Mouse (Mus musculus) MEL (cell line): Measurements from ENCODE around the gene 4930544D05Rik. TPM values are rescaled to one million over a fixed set of nuclear protein-coding genes. Genes with fewer than 3 reads are reported as not detected.

Experiments used
- DNase-seq: peaks from one replicate; pipeline ENCODE4 v3.0.0; 2011; ENCODE audit warnings: low read depth, low spot score
- H3K27ac ChIP-seq: 2 replicates; pipeline ENCODE4 v1.5.1; 2012; ENCODE audit warnings: low read depth, mild to moderate bottlenecking, control low read depth, low read length, moderate library complexity; ENCODE audit not compliant: control insufficient read depth
- H3K27me3 ChIP-seq, 2 experiments: fragments of 150-350 bp in 1 of 2; sonication (generic) in 1 of 2; 2 replicates each; pipeline ENCODE4 v1.6.1; 2012; ENCODE audit warnings: low read length in 2 of 2, mild to moderate bottlenecking in 2 of 2, improper control_type of control experiment in 1 of 2, moderate library complexity in 1 of 2; ENCODE audit not compliant: insufficient read depth in 2 of 2, control insufficient read depth in 1 of 2
- H3K36me3 ChIP-seq, 2 experiments: 2 replicates each; pipeline ENCODE4 v1.6.1; 2012 to 2014; ENCODE audit warnings: low read length in 2 of 2, improper control_type of control experiment in 1 of 2, inconsistent platforms in 1 of 2, mild to moderate bottlenecking in 1 of 2; ENCODE audit not compliant: insufficient read depth in 2 of 2, control insufficient read depth in 1 of 2
- H3K4me1 ChIP-seq, 2 experiments: fragments of 150-350 bp in 1 of 2; sonication (generic) in 1 of 2; 2 replicates each; pipeline ENCODE4 v1.6.1; 2012; ENCODE audit warnings: low read length in 2 of 2, improper control_type of control experiment in 1 of 2, mild to moderate bottlenecking in 1 of 2; ENCODE audit not compliant: insufficient read depth in 2 of 2, control insufficient read depth in 1 of 2
- H3K4me3 ChIP-seq, 2 experiments: fragments of 150-350 bp in 1 of 2; sonication (generic) in 1 of 2; 2 replicates each; pipeline ENCODE4 v1.5.1; 2012; ENCODE audit warnings: low read depth in 2 of 2, low read length in 2 of 2, mild to moderate bottlenecking in 2 of 2, moderate library complexity in 2 of 2, control low read depth in 1 of 2, improper control_type of control experiment in 1 of 2; ENCODE audit not compliant: control insufficient read depth in 1 of 2, insufficient read depth in 1 of 2
- H3K79me2 ChIP-seq: 2 replicates; pipeline ENCODE4 v1.6.1; 2012; ENCODE audit warnings: mild to moderate bottlenecking, low read length, moderate library complexity; ENCODE audit not compliant: control insufficient read depth, poor library complexity, insufficient read depth
- H3K9ac ChIP-seq: 2 replicates; pipeline ENCODE4 v1.6.1; 2012; ENCODE audit warnings: low read depth, mild to moderate bottlenecking, control low read depth, low read length, moderate library complexity; ENCODE audit not compliant: control insufficient read depth, poor library complexity, severe bottlenecking
- H3K9me3 ChIP-seq: fragments of 150-350 bp; sonication (generic); replicated peaks from 2 replicates; pipeline ENCODE4 v1.6.1; 2012; ENCODE audit warnings: mild to moderate bottlenecking, low read length, improper control_type of control experiment, moderate library complexity; ENCODE audit not compliant: insufficient read depth
- BHLHE40 ChIP-seq: IDR thresholded peaks from 2 replicates; pipeline ENCODE4 v1.6.1; 2012; ENCODE audit warnings: low read depth, mild to moderate bottlenecking, inconsistent platforms, low read length, improper control_type of control experiment, borderline replicate concordance
- CHD2 ChIP-seq: IDR thresholded peaks from 2 replicates; pipeline ENCODE4 v1.6.1; 2011; ENCODE audit warnings: low read length, improper control_type of control experiment
- CTCF ChIP-seq, 3 experiments: IDR thresholded peaks in 2 of 3; conservative IDR thresholded peaks in 1 of 3; 2 replicates each; pipeline ENCODE4 v1.5.1; 2011 to 2012; ENCODE audit warnings: low read length in 3 of 3, low read depth in 2 of 3, mild to moderate bottlenecking in 2 of 3, improper control_type of control experiment in 1 of 3, inconsistent platforms in 1 of 3, mixed read lengths in 1 of 3, moderate library complexity in 1 of 3; ENCODE audit not compliant: control insufficient read depth in 1 of 3, insufficient read depth in 1 of 3, poor library complexity in 1 of 3, severe bottlenecking in 1 of 3
- E2F4 ChIP-seq: IDR thresholded peaks from 2 replicates; pipeline ENCODE4 v1.6.1; 2011; ENCODE audit warnings: low read depth, low read length, improper control_type of control experiment, borderline replicate concordance
- EP300 ChIP-seq, 2 experiments: IDR thresholded peaks; 2 replicates each; pipeline ENCODE4 v1.6.1; 2011; ENCODE audit warnings: improper control_type of control experiment in 2 of 2, low read length in 2 of 2, low read depth in 1 of 2, mild to moderate bottlenecking in 1 of 2
- ETS1 ChIP-seq: IDR thresholded peaks from 2 replicates; pipeline ENCODE4 v1.6.1; 2012; ENCODE audit warnings: low read depth, mild to moderate bottlenecking, inconsistent platforms, low read length, improper control_type of control experiment, moderate library complexity
- GABPA ChIP-seq: IDR thresholded peaks from 2 replicates; pipeline ENCODE4 v1.6.1; 2012; ENCODE audit warnings: low read depth, mild to moderate bottlenecking, inconsistent platforms, low read length, improper control_type of control experiment, moderate library complexity
- GATA1 ChIP-seq: IDR thresholded peaks from 2 replicates; pipeline ENCODE4 v1.6.1; 2011; ENCODE audit warnings: low read depth, low read length, improper control_type of control experiment
- HCFC1 ChIP-seq: IDR thresholded peaks from 2 replicates; pipeline ENCODE4 v1.6.1; 2012; ENCODE audit warnings: low read depth, mild to moderate bottlenecking, inconsistent platforms, low read length, improper control_type of control experiment, moderate library complexity
- KAT2A ChIP-seq: conservative IDR thresholded peaks from 2 replicates; pipeline ENCODE4 v1.6.1; 2012; ENCODE audit warnings: low read depth, low read length, improper control_type of control experiment, inconsistent platforms
- MAFK ChIP-seq: IDR thresholded peaks from 2 replicates; pipeline ENCODE4 v1.6.1; 2011; ENCODE audit warnings: low read depth, mild to moderate bottlenecking, low read length, improper control_type of control experiment, borderline replicate concordance
- MAX ChIP-seq: IDR thresholded peaks from 2 replicates; pipeline ENCODE4 v1.6.1; 2011; ENCODE audit warnings: low read length, improper control_type of control experiment
- MEF2A ChIP-seq: IDR thresholded peaks from 2 replicates; pipeline ENCODE4 v1.6.1; 2014; ENCODE audit warnings: low read depth, mild to moderate bottlenecking, inconsistent platforms, low read length, improper control_type of control experiment; ENCODE audit not compliant: poor library complexity, insufficient replicate concordance, severe bottlenecking; ENCODE audit errors: extremely low read depth
- MYB ChIP-seq: IDR thresholded peaks from 2 replicates; pipeline ENCODE4 v1.6.1; 2011; ENCODE audit warnings: mild to moderate bottlenecking, low read depth, low read length, improper control_type of control experiment
- MYC ChIP-seq: IDR thresholded peaks from 2 replicates; pipeline ENCODE4 v1.6.1; 2011; ENCODE audit warnings: low read depth, mild to moderate bottlenecking, low read length, improper control_type of control experiment, moderate library complexity
- NRF1 ChIP-seq: IDR thresholded peaks from 2 replicates; pipeline ENCODE4 v1.6.1; 2014; ENCODE audit warnings: low read depth, mild to moderate bottlenecking, inconsistent platforms, low read length, improper control_type of control experiment, moderate library complexity; ENCODE audit not compliant: poor library complexity, insufficient read depth, severe bottlenecking
- POLR2AphosphoS2 ChIP-seq: IDR thresholded peaks from 2 replicates; pipeline ENCODE4 v1.6.1; 2011; ENCODE audit warnings: low read length, improper control_type of control experiment
- RCOR1 ChIP-seq: IDR thresholded peaks from 2 replicates; pipeline ENCODE4 v1.6.1; 2012; ENCODE audit warnings: low read depth, mild to moderate bottlenecking, inconsistent platforms, low read length, improper control_type of control experiment
- SIN3A ChIP-seq: IDR thresholded peaks from 2 replicates; pipeline ENCODE4 v1.6.1; 2012; ENCODE audit warnings: low read length, improper control_type of control experiment, inconsistent platforms
- SMC3 ChIP-seq: IDR thresholded peaks from 2 replicates; pipeline ENCODE4 v1.6.1; 2011; ENCODE audit warnings: low read depth, low read length, improper control_type of control experiment
- TAL1 ChIP-seq: IDR thresholded peaks from 2 replicates; pipeline ENCODE4 v1.6.1; 2012; ENCODE audit warnings: mild to moderate bottlenecking, inconsistent platforms, low read length, moderate library complexity, mixed read lengths
- TCF12 ChIP-seq: IDR thresholded peaks from 2 replicates; pipeline ENCODE4 v1.6.1; 2014; ENCODE audit warnings: low read depth, mild to moderate bottlenecking, inconsistent platforms, low read length, improper control_type of control experiment, moderate library complexity
- UBTF ChIP-seq: IDR thresholded peaks from 2 replicates; pipeline ENCODE4 v1.6.1; 2012; ENCODE audit warnings: low read depth, mild to moderate bottlenecking, inconsistent platforms, low read length, improper control_type of control experiment, moderate library complexity, borderline replicate concordance; ENCODE audit not compliant: insufficient read depth
- USF1 ChIP-seq: IDR thresholded peaks from 2 replicates; pipeline ENCODE4 v1.6.1; 2014; ENCODE audit warnings: low read depth, mild to moderate bottlenecking, inconsistent platforms, low read length, improper control_type of control experiment, moderate library complexity
- ZKSCAN1 ChIP-seq: IDR thresholded peaks from 2 replicates; pipeline ENCODE4 v1.6.1; 2012; ENCODE audit warnings: low read depth, mild to moderate bottlenecking, inconsistent platforms, low read length, improper control_type of control experiment, moderate library complexity
- ZMIZ1 ChIP-seq: IDR thresholded peaks from 2 replicates; pipeline ENCODE4 v1.6.1; 2012; ENCODE audit warnings: low read depth, mild to moderate bottlenecking, inconsistent platforms, low read length, improper control_type of control experiment, moderate library complexity
- ZNF384 ChIP-seq: IDR thresholded peaks from 2 replicates; pipeline ENCODE4 v1.6.1; 2012; ENCODE audit warnings: low read depth, mild to moderate bottlenecking, inconsistent platforms, low read length, improper control_type of control experiment
- polyA plus RNA-seq, 2 experiments: library from polyadenylated mRNA; stranded (reverse) in 1 of 2; unstranded in 1 of 2; fragments of >175 nt in 1 of 2; fragments of >200 nt in 1 of 2; gene quantifications; 2 replicates each; pipeline versions ENCODE4 v1.2.1 to v1.2.4; 2012; ENCODE audit warnings: low replicate concordance in 2 of 2, low read depth in 1 of 2; ENCODE audit not compliant: insufficient read length in 2 of 2, insufficient read depth in 1 of 2, missing spikeins in 1 of 2
- total RNA-seq: library from RNA; depleted of rRNA; stranded (reverse); fragments of 300-350 nt; gene quantifications from 2 replicates; pipeline ENCODE4 v1.2.3, GENCODE M21; 2012

The 4930544D05Rik gene
- total and polyA plus RNA-seq, 3 experiments = 0.10 TPM; not detected in 2

- Histone ChIP-seq H3K4me3 (no peak overlapping the region), H3K27ac (no peak overlapping the region), H3K9me3 (no peaks in the 10 kb centered on the region), H3K9ac (no peak overlapping the region), H3K4me1 (peaks cover 2 to 14% of the 10 kb centered on the region in 2 experiments; a peak in 3 of 4 replicates), H3K36me3 (peaks cover 1 to 8% of the 10 kb centered on the region in 2 experiments; a peak in 3 of 4 replicates), H3K79me2 (peaks cover 21% of the 10 kb centered on the region), H3K27me3 (no peaks in the 10 kb centered on the region)
- no peak for DNase-seq
- TF ChIP-seq GABPA (no peak), MAX (no peak), TAL1 (no peak), MYC (no peak), USF1 (no peak), SIN3A (no peak), MAFK (no peak)
Measured at GRCm38 (mm10) chr11:70658942-70659341, 43.3 kb downstream of the 4930544D05Rik start.

GRCm38 (mm10) chr11:70660571-70660970 is 44.9 kb downstream of the 4930544D05Rik start:
- peaks cover 2 to 14% of the 10 kb centered on the region in 2 experiments; a peak in 3 of 4 replicates for H3K4me1 ChIP-seq
- no peak for DNase-seq

GRCm38 (mm10) chr11:70663101-70663500 is 47.5 kb downstream of the 4930544D05Rik start:
- TF ChIP-seq KAT2A = no peak
- no peak for TF ChIP-seq CHD2
- no peak for TF ChIP-seq NRF1
- TF ChIP-seq TAL1 = no peak
- no peak for TF ChIP-seq CTCF (IDR thresholded peaks at IDR 0.05 in 2 of 3, conservative IDR thresholded peaks at IDR 0.05 in 1 of 3; ENCODE audit: control insufficient read depth in 1 of 3, insufficient read depth in 1 of 3, low read depth in 2 of 3, low read length in 3 of 3, poor library complexity in 1 of 3, severe bottlenecking in 1 of 3)
- no peak for TF ChIP-seq ETS1
- TF ChIP-seq SIN3A = no peak
- no peak for TF ChIP-seq MYC
- TF ChIP-seq UBTF = no peak
- no peak for TF ChIP-seq EP300 (IDR thresholded peaks at IDR 0.05; ENCODE audit: low read depth in 1 of 2, low read length in 2 of 2)
- TF ChIP-seq GABPA = no peak
- no peak for TF ChIP-seq ZNF384
- TF ChIP-seq ZMIZ1 = no peak
- no peak for TF ChIP-seq GATA1
- TF ChIP-seq SMC3 = no peak
- TF ChIP-seq TCF12 = no peak
- no peaks in the 10 kb centered on the region for H3K9me3 ChIP-seq

More at GRCm38 (mm10) chr11:70660571-70660970, 44.9 kb downstream of the 4930544D05Rik start:
- no peak overlapping the region for H3K27ac ChIP-seq
- H3K79me2 ChIP-seq = peaks cover 9% of the 10 kb centered on the region; the same call in 1 of the 2 replicates
- H3K4me3 ChIP-seq = no peak overlapping the region
- H3K36me3 ChIP-seq = peaks cover 1 to 8% of the 10 kb centered on the region in 2 experiments; a peak in 3 of 4 replicates
- no peaks in the 10 kb centered on the region for H3K9me3 ChIP-seq
- H3K27me3 ChIP-seq = no peaks in the 10 kb centered on the region
- no peak overlapping the region for H3K9ac ChIP-seq
- TF ChIP-seq CHD2 = no peak
- TF ChIP-seq BHLHE40 = no peak
- TF ChIP-seq MAX = no peak
- TF ChIP-seq HCFC1 = no peak
- no peak for TF ChIP-seq MEF2A
- TF ChIP-seq UBTF = no peak
- TF ChIP-seq SMC3 = no peak
- TF ChIP-seq E2F4 = no peak
- no peak for TF ChIP-seq GABPA
- no peak for TF ChIP-seq POLR2AphosphoS2
- TF ChIP-seq MYC = no peak
- no peak for TF ChIP-seq ZKSCAN1
- no peak for TF ChIP-seq MYB
- TF ChIP-seq RCOR1 = no peak

More at GRCm38 (mm10) chr11:70663101-70663500, 47.5 kb downstream of the 4930544D05Rik start:
- H3K4me3 ChIP-seq = no peak overlapping the region
- DNase-seq = no peak
- peaks cover 1 to 5% of the 10 kb centered on the region in 2 experiments; a peak in 3 of 4 replicates for H3K36me3 ChIP-seq
- no peaks in the 10 kb centered on the region for H3K27me3 ChIP-seq
- no peak overlapping the region for H3K27ac ChIP-seq
- H3K4me1 ChIP-seq = peaks cover 2 to 9% of the 10 kb centered on the region in 2 experiments; a peak in 3 of 4 replicates
- no peak overlapping the region for H3K9ac ChIP-seq
- H3K79me2 ChIP-seq = peaks cover 10% of the 10 kb centered on the region
